ENCODE assay signal across 8 mouse cellular contexts in genomic region chr12:69474916-69475661, GRCm38 (mm10).
DNase-seq lines count a peak whose midpoint lies in the region; ATAC-seq and TF ChIP-seq lines count a peak whose summit lies in the region.

No protein-coding gene starts in this region.

- no peak overlapping the region for H3K4me2 ChIP-seq in kidney, embryonic 14.5 days (replicated peaks; ENCODE audit: low read depth, low read length)
- no peak overlapping the region for H3K4me2 ChIP-seq in hindbrain, embryonic 16.5 days (ENCODE audit: low read length)
- H3K4me2 ChIP-seq in midbrain, postnatal 0 days (ENCODE audit: low read depth, low read length, poor library complexity, severe bottlenecking): no peak overlapping the region

- H3K27me3 ChIP-seq in kidney, embryonic 14.5 days (ENCODE audit: control insufficient read depth, insufficient read depth, low read length): no peaks in the 10 kb centered on the region
- no peaks in the 10 kb centered on the region for H3K27me3 ChIP-seq in hindbrain, embryonic 16.5 days (replicated peaks; ENCODE audit: control insufficient read depth, insufficient read depth, low read length)
- H3K27me3 ChIP-seq in midbrain, postnatal 0 days (ENCODE audit: insufficient read depth, low read length): no peaks in the 10 kb centered on the region

- no peak overlapping the region for H3K4me3 ChIP-seq in kidney, embryonic 14.5 days (ENCODE audit: low read length)
- H3K4me3 ChIP-seq in embryonic fibroblast, embryonic 13.5 days (ENCODE audit: insufficient read depth, low read length): no peak overlapping the region
- no peak overlapping the region for H3K4me3 ChIP-seq in hindbrain, embryonic 16.5 days (ENCODE audit: low read length)
- no peak overlapping the region for H3K4me3 ChIP-seq in midbrain, postnatal 0 days (ENCODE audit: low read depth, low read length)

- H3K9me3 ChIP-seq in kidney, embryonic 14.5 days (ENCODE audit: control insufficient read depth, low read length): no peaks in the 10 kb centered on the region
- no peaks in the 10 kb centered on the region for H3K9me3 ChIP-seq in hindbrain, embryonic 16.5 days (ENCODE audit: control insufficient read depth, low read length)
- H3K9me3 ChIP-seq in midbrain, postnatal 0 days (ENCODE audit: low read length): no peaks in the 10 kb centered on the region

- H3K27ac ChIP-seq in kidney, embryonic 14.5 days (ENCODE audit: low read depth, low read length): no peak overlapping the region
- peak overlapping the region; percentile 92 for H3K27ac ChIP-seq in embryonic fibroblast, embryonic 13.5 days (ENCODE audit: insufficient read depth, low read length)
- H3K27ac ChIP-seq in hindbrain, embryonic 16.5 days (ENCODE audit: low read depth, low read length): peak overlapping the region; percentile 45; the same call in 1 of the 2 replicates
- no peak overlapping the region for H3K27ac ChIP-seq in midbrain, postnatal 0 days (ENCODE audit: low read depth, low read length)

- peak overlapping the region; percentile 37; the same call in 1 of the 2 replicates for H3K9ac ChIP-seq in kidney, embryonic 14.5 days (ENCODE audit: low read depth, low read length)
- peak overlapping the region; percentile 28; the same call in 1 of the 2 replicates for H3K9ac ChIP-seq in hindbrain, embryonic 16.5 days (ENCODE audit: low read depth, low read length)
- no peak overlapping the region for H3K9ac ChIP-seq in midbrain, postnatal 0 days (replicated peaks; ENCODE audit: low read length, poor library complexity, severe bottlenecking)

- no peak for TF ChIP-seq CTCF in embryonic fibroblast, embryonic 13.5 days (IDR thresholded peaks at IDR 0.05; ENCODE audit: borderline replicate concordance, insufficient read depth, low read length)
- no peak for TF ChIP-seq CTCF in midbrain, postnatal 0 days (IDR thresholded peaks at IDR 0.05)

- H3K4me1 ChIP-seq in kidney, embryonic 14.5 days (ENCODE audit: control insufficient read depth, insufficient read depth, low read length): peaks cover 19% of the 10 kb centered on the region
- H3K4me1 ChIP-seq in embryonic fibroblast, embryonic 13.5 days (ENCODE audit: control insufficient read depth, insufficient read depth, low read length): peaks cover 14% of the 10 kb centered on the region
- peaks cover 11% of the 10 kb centered on the region for H3K4me1 ChIP-seq in hindbrain, embryonic 16.5 days (ENCODE audit: control insufficient read depth, insufficient read depth, low read depth, low read length)
- peaks cover 11% of the 10 kb centered on the region; the same call in 1 of the 2 replicates for H3K4me1 ChIP-seq in midbrain, postnatal 0 days (ENCODE audit: insufficient read depth, low read length)

- DNase-seq in kidney, adult 9 months: no peak
- peak; percentile 87 for DNase-seq in T-cell, adult 2 months (ENCODE audit: low spot score)
- DNase-seq in midbrain, postnatal 0 days (ENCODE audit: low spot score): peak; percentile 51
- DNase-seq in urinary bladder, postnatal 25 days (ENCODE audit: low spot score): no peak
- DNase-seq in layer of hippocampus, postnatal 36 days: no peak

- peak; percentile 68 for ATAC-seq in kidney, embryonic 14.5 days (ENCODE audit: low FRiP score, low TSS enrichment)
- ATAC-seq in hindbrain, embryonic 16.5 days: peak; percentile 66
- peak; percentile 38; the same call in 1 of the 2 replicates for ATAC-seq in midbrain, postnatal 0 days (ENCODE audit: low FRiP score)

- 0 out of 2 replicates have a peak, but pooled peaks have one; percentile 31 for TF ChIP-seq POLR2A in embryonic fibroblast, embryonic 13.5 days (IDR thresholded peaks at IDR 0.05; ENCODE audit: low read depth, low read length)

- H3K36me3 ChIP-seq in kidney, embryonic 14.5 days (ENCODE audit: control insufficient read depth, insufficient read depth, low read length): no peaks in the 10 kb centered on the region
- H3K36me3 ChIP-seq in hindbrain, embryonic 16.5 days (ENCODE audit: control insufficient read depth, insufficient read depth, low read length): no peaks in the 10 kb centered on the region
- H3K36me3 ChIP-seq in midbrain, postnatal 0 days (ENCODE audit: insufficient read depth, low read length): no peaks in the 10 kb centered on the region

- WGBS in kidney, embryonic 14.5 days: 56% methylated on average over 17 of the region's 17 CpGs
- 54% methylated on average over 17 of the region's 17 CpGs for WGBS in hindbrain, embryonic 16.5 days
- WGBS in midbrain, postnatal 0 days: 66% methylated on average over 17 of the region's 17 CpGs

Comparison
In these comparisons a context has a peak if more than half of its experiments do, and no peak if none do; other contexts are left out.
1. H3K27ac ChIP-seq: peak in embryonic fibroblast, embryonic 13.5 days (single experiment) and hindbrain, embryonic 16.5 days (single experiment); none in kidney, embryonic 14.5 days (single experiment) and midbrain, postnatal 0 days (single experiment).
2. DNase-seq: peak in T-cell, adult 2 months (single experiment) and midbrain, postnatal 0 days (single experiment); none in kidney, adult 9 months (single experiment), urinary bladder, postnatal 25 days (single experiment) and layer of hippocampus, postnatal 36 days (0 of 2).
3. Peak in every context shown above with its lines, with median percentiles within 50 percentile points of each other: ATAC-seq.